15 mouse cellular contexts compared by ENCODE assay signal in the genomic region with DNA sequence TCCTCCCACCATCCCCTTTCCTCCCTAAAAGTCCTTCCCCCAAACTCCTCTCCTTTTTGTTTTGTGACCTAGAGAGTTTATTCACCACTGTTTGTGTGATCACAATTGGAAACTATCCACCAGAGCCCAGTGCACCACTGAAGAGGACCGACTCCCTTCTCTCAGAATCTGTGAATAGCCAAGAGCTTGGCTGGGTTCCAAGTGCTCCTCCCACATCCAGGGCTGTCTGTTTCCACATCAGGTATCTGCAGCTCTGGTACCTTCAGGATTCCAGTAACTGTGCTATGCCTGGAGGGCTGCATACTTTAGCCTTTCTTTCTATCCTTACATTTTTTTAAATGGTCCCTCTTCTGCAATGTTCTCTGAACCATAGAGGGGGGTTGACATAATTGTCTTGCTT.
DNase-seq lines count a peak whose midpoint lies in the region; TF ChIP-seq lines count a peak whose summit lies in the region.
"Had no signal": no experiment of that assay in that cellular context is flagged by ENCODE, and none has a peak within 500 bp of the region (broad histone marks: within the 10 kb centered on the region; RNA-seq: fewer than 3 reads in every experiment).

No protein-coding gene starts in this region.

- 11% methylated on average over 1 of the region's 1 CpGs for WGBS in kidney, adult 2 months

- no peak overlapping the region for H3K4me3 ChIP-seq in kidney, adult 2 months (ENCODE audit: insufficient read depth, low read depth, low read length)
- H3K4me3 ChIP-seq: heart, embryonic 12.5 days; limb, embryonic 12.5 days had no signal

- peak; percentile 3 for DNase-seq in adrenal gland, postnatal 10 days
- no peak for DNase-seq in adrenal gland, postnatal 14 days
- DNase-seq in kidney, postnatal 10 days: peak; percentile 21
- no peak for DNase-seq in kidney, adult 2 months
- peak; percentile 3 for DNase-seq in lung, postnatal 10 days
- no peak for DNase-seq in lung, adult 18-20 months
- DNase-seq in ES-CJ7 (ENCODE audit: low read depth, low spot score): peak; percentile 30
- no peak for DNase-seq in embryo, embryonic 10 days (ENCODE audit: low spot score)
- DNase-seq: forebrain, postnatal 0 days; kidney, adult 8-10 months; lung, adult 2 months; right cerebral cortex, postnatal 4 days; thymus, postnatal 36 days had no signal

- H3K4me1 ChIP-seq in kidney, adult 2 months (ENCODE audit: control insufficient read depth, insufficient read depth, low read length): no peaks in the 10 kb centered on the region
- H3K4me1 ChIP-seq: heart, embryonic 12.5 days; limb, embryonic 12.5 days had no signal

- TF ChIP-seq CTCF in kidney, adult 2 months (conservative IDR thresholded peaks at IDR 0.05; ENCODE audit: insufficient read depth, insufficient read length, low read depth, low read length): no peak

- no peak overlapping the region for H3K27ac ChIP-seq in kidney, adult 2 months (ENCODE audit: insufficient read depth, low read depth, low read length)
- H3K27ac ChIP-seq: limb, embryonic 12.5 days had no signal

- no peak for TF ChIP-seq POLR2A in kidney, adult 2 months (IDR thresholded peaks at IDR 0.05; ENCODE audit: low read depth, low read length)

- H3K27me3 ChIP-seq in kidney, adult 2 months (replicated peaks; ENCODE audit: control insufficient read depth, insufficient read depth, low read length): no peaks in the 10 kb centered on the region; the same call in 1 of the 2 replicates
- H3K27me3 ChIP-seq: heart, embryonic 12.5 days; limb, embryonic 12.5 days had no signal

- H3K36me3 ChIP-seq in kidney, adult 2 months (ENCODE audit: control insufficient read depth, insufficient read depth, low read length): no peaks in the 10 kb centered on the region
- H3K36me3 ChIP-seq: heart, embryonic 12.5 days; limb, embryonic 12.5 days had no signal

Comparison
In these comparisons a context has a peak if more than half of its experiments do, and no peak if none do; other contexts are left out.
1. DNase-seq: peak in adrenal gland, postnatal 10 days (single experiment), kidney, postnatal 10 days (single experiment), lung, postnatal 10 days (single experiment) and ES-CJ7 (single experiment); none in adrenal gland, postnatal 14 days (single experiment), kidney, adult 2 months (single experiment), lung, adult 18-20 months (0 of 2) and embryo, embryonic 10 days (single experiment).